ENCODE assay signal across 30 mouse cellular contexts in the genomic region with DNA sequence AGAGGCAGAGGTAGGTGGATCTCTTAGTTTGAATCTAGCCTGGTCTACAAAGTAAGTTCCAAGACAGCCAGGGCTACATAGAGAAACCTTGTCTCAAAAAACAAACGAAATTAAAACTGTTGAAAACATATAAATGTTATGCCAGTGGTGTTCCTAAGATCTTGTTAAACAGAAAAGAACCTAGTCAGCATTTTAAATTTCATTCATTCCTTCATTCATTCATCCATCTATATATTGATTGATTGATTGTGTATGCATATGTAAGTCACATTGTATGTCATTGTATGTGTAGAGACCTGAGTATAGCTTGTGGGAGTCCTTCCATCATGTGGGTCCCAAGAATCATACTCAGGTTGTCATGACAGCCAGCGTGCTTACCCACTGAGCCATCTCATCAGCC. TPM values are rescaled to one million over a fixed set of nuclear protein-coding genes. Genes with fewer than 3 reads are reported as not detected.
"Had no signal": no experiment of that assay in that cellular context is flagged by ENCODE, and none has a peak within 500 bp of the region (broad histone marks: within the 10 kb centered on the region; RNA-seq: fewer than 3 reads in every experiment).

No protein-coding gene starts in this region.

- H3K9me3 ChIP-seq: embryonic facial prominence, embryonic 10.5 days; embryonic facial prominence, embryonic 12.5 days; embryonic facial prominence, embryonic 13.5 days; embryonic facial prominence, embryonic 15.5 days; forebrain, embryonic 10.5 days; forebrain, embryonic 12.5 days; forebrain, embryonic 13.5 days; forebrain, embryonic 15.5 days; heart, embryonic 10.5 days had no signal

- ATAC-seq: forebrain, embryonic 13.5 days; forebrain, embryonic 14.5 days; forebrain, embryonic 15.5 days; forebrain, embryonic 16.5 days; forebrain, postnatal 0 days had no signal

- H3K27ac ChIP-seq: embryonic facial prominence, embryonic 10.5 days; embryonic facial prominence, embryonic 12.5 days; embryonic facial prominence, embryonic 13.5 days; embryonic facial prominence, embryonic 15.5 days; forebrain, embryonic 10.5 days; forebrain, embryonic 12.5 days; forebrain, embryonic 13.5 days; forebrain, embryonic 15.5 days; gastrocnemius, adult 2 months; heart, adult 2 months; heart, embryonic 10.5 days had no signal

- H3K4me1 ChIP-seq: embryonic facial prominence, embryonic 10.5 days; embryonic facial prominence, embryonic 12.5 days; embryonic facial prominence, embryonic 13.5 days; embryonic facial prominence, embryonic 15.5 days; forebrain, embryonic 10.5 days; forebrain, embryonic 12.5 days; forebrain, embryonic 13.5 days; forebrain, embryonic 15.5 days; heart, embryonic 10.5 days had no signal

- H3K27me3 ChIP-seq: embryonic facial prominence, embryonic 12.5 days; embryonic facial prominence, embryonic 13.5 days; embryonic facial prominence, embryonic 15.5 days; forebrain, embryonic 12.5 days; forebrain, embryonic 13.5 days; forebrain, embryonic 15.5 days had no signal

- DNase-seq: cerebellum, postnatal 14 days; cerebellum, postnatal 25 days; cerebellum, postnatal 36 days; embryo, embryonic 11 days; forebrain, postnatal 0 days; gastrocnemius, adult 2 months; gastrocnemius, postnatal 10 days; gastrocnemius, postnatal 14 days; gastrocnemius, postnatal 25 days; gastrocnemius, postnatal 36 days; heart, adult 18-20 months; heart, adult 2 months had no signal

- H3K9ac ChIP-seq: embryonic facial prominence, embryonic 12.5 days; embryonic facial prominence, embryonic 13.5 days; embryonic facial prominence, embryonic 15.5 days; forebrain, embryonic 12.5 days; forebrain, embryonic 13.5 days; forebrain, embryonic 15.5 days; forebrain, postnatal 0 days had no signal

- H3K4me2 ChIP-seq: embryonic facial prominence, embryonic 12.5 days; embryonic facial prominence, embryonic 13.5 days; embryonic facial prominence, embryonic 15.5 days; forebrain, embryonic 12.5 days; forebrain, embryonic 13.5 days; forebrain, embryonic 15.5 days; heart, embryonic 11.5 days had no signal

- H3K4me3 ChIP-seq: embryonic facial prominence, embryonic 10.5 days; embryonic facial prominence, embryonic 12.5 days; embryonic facial prominence, embryonic 13.5 days; embryonic facial prominence, embryonic 15.5 days; erythroblast, embryonic 14.5 days; forebrain, embryonic 10.5 days; forebrain, embryonic 12.5 days; forebrain, embryonic 13.5 days; forebrain, embryonic 15.5 days; gastrocnemius, adult 2 months; heart, adult 2 months; heart, embryonic 10.5 days had no signal

RNA-seq across cellular contexts. Expression of a gene that starts 21.4 kb away (rescaled TPM):
- total RNA-seq: forebrain, postnatal 0 days; gastrocnemius, adult 18-20 months; gastrocnemius, adult 2 months; gastrocnemius, adult 8-10 months; gastrocnemius, postnatal 14 days; gastrocnemius, postnatal 36 days; granulocyte monocyte progenitor cell, adult 5-6 weeks had no signal
- polyA plus RNA-seq: cortical plate, adult 2 months; frontal cortex, adult 2 months had no signal
